Mouse (Mus musculus) CH12F3 (cell line): ENCODE measurements around the gene Hba-x.

Experiments used
- in situ Hi-C: fragments of 300-500 bp; cut with MboI; formaldehyde crosslinking; loops from 2 replicates; pipeline ENCODE4 v1.14.3; 2020; ENCODE audit warnings: low sequenced_read_pairs

Gene Hba-x

DNA sequence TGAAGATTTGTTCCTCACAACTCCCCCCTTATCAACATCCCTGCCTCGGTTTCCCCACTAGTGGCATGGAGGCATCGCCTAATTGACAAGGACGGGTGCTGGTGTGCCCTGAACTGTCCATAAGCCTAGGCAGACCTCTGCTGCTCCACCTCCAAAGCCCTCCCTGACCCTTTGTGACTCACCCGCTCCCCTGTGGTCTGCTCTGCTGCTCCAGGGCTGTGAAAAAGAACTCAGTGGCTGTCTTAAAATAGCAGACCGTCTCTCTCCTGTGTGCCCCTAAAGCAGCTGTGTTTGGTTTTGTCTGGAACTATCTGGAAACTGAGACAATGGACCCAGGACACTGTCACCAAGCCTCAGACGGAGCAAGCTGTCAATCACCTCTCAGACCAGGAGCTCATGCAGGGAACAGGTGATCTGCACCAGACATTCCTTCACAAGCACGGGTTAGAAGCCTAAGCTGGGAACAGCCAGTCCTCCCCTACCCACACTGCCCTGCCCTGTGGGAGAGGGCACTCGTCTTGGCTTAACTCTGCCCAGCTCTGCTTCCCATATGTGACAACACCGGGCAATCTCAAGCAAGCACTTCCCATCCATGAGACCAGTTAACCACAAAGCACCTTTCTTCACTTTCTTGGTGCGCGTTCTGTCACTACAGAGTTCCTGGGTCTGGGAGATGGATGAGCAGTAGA, 44.5 kb downstream of the Hba-x start:
- in situ Hi-C loops, result no loop called here

GRCm38 (mm10) chr11:32321196-32321565, 45.0 kb downstream of the Hba-x start:
- in situ Hi-C loops, result no loop called here

DNA sequence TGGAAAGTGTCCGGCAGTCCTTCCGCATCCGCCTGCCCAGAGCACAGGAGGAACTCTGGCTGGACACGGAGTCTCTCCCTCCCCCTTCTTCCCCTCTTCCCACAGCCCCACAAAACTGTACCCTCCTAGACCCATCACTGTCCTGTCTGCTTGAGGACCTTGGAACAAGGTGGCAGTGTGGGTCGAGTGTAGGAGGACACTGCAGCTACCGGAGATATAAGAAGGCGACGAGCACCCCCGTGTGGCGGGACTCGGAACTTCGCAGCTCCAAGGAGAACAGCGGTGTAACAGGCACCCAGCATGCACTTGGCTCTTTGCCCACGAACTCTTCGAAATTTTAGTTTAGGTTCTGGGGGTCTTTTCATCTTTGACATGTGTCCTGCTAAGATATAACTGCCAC, 48.4 kb downstream of the Hba-x start:
- in situ Hi-C loops, result no loop called here
